Mouse (Mus musculus) myocyte (in vitro differentiated cells): ENCODE results near the gene Ccn5. TPM values are rescaled to one million over a fixed set of nuclear protein-coding genes. Genes with fewer than 3 reads are reported as not detected.

Experiments used
- H3K27me3 ChIP-seq: one replicate; pipeline ENCODE4 v1.6.1; 2011; ENCODE audit not compliant: control insufficient read depth, insufficient read depth, insufficient read length
- H3K36me3 ChIP-seq: one replicate; pipeline ENCODE4 v1.6.1; 2011; ENCODE audit not compliant: control insufficient read depth, insufficient read depth
- H3K4me2 ChIP-seq: one replicate; pipeline ENCODE4 v1.6.1; 2011; ENCODE audit warnings: low read depth, control low read depth
- H3K4me3 ChIP-seq: one replicate; pipeline ENCODE4 v1.5.1; 2011; ENCODE audit warnings: mild to moderate bottlenecking, control low read depth, moderate library complexity
- H3K79me2 ChIP-seq: one replicate; pipeline ENCODE4 v1.6.1; 2011; ENCODE audit not compliant: control insufficient read depth, insufficient read depth
- H3ac ChIP-seq: one replicate; pipeline ENCODE4 v1.6.1; 2011; ENCODE audit not compliant: control insufficient read depth, insufficient read length
- CEBPB ChIP-seq: IDR thresholded peaks from 2 replicates; pipeline ENCODE4 v1.6.1; 2011; ENCODE audit warnings: mild to moderate bottlenecking, moderate library complexity; ENCODE audit not compliant: poor library complexity, insufficient read depth, severe bottlenecking
- E2F4 ChIP-seq: IDR thresholded peaks from one replicate; pipeline ENCODE4 v1.6.1; 2011; ENCODE audit warnings: mild to moderate bottlenecking, control low read depth, moderate library complexity; ENCODE audit not compliant: insufficient read depth
- MAX ChIP-seq: IDR thresholded peaks from one replicate; pipeline ENCODE4 v1.6.1; 2011; ENCODE audit warnings: low read depth, mild to moderate bottlenecking, control low read depth
- MYOD1 ChIP-seq, 3 experiments: IDR thresholded peaks; one replicate each; pipeline ENCODE4 v1.6.1; 2011; ENCODE audit warnings: control low read depth in 2 of 3, low read depth in 2 of 3, mild to moderate bottlenecking in 2 of 3, moderate library complexity in 1 of 3; ENCODE audit not compliant: insufficient read length in 2 of 3, control insufficient read depth in 1 of 3
- MYOG ChIP-seq, 3 experiments: IDR thresholded peaks; one replicate each; pipeline ENCODE4 v1.6.1; 2011; ENCODE audit warnings: control low read depth in 2 of 3, low read depth in 2 of 3, mild to moderate bottlenecking in 2 of 3; ENCODE audit not compliant: insufficient read length in 2 of 3, control insufficient read depth in 1 of 3, insufficient read depth in 1 of 3
- POLR2A ChIP-seq: IDR thresholded peaks from one replicate; pipeline ENCODE4 v1.6.1; 2011; ENCODE audit warnings: low read depth, mild to moderate bottlenecking, control low read depth, moderate library complexity; ENCODE audit not compliant: insufficient read length
- SRF ChIP-seq: IDR thresholded peaks from one replicate; pipeline ENCODE4 v1.6.1; 2011; ENCODE audit warnings: low read depth; ENCODE audit not compliant: control insufficient read depth, insufficient read length
- TCF12 ChIP-seq: IDR thresholded peaks from one replicate; pipeline ENCODE4 v1.6.1; 2011; ENCODE audit warnings: mild to moderate bottlenecking, control low read depth; ENCODE audit not compliant: poor library complexity, insufficient read depth, severe bottlenecking
- TCF3 ChIP-seq: IDR thresholded peaks from one replicate; pipeline ENCODE4 v1.6.1; 2011; ENCODE audit warnings: low read depth, control low read depth; ENCODE audit not compliant: insufficient read length
- USF1 ChIP-seq: IDR thresholded peaks from one replicate; pipeline ENCODE4 v1.6.1; 2011; ENCODE audit warnings: low read depth, mild to moderate bottlenecking, control low read depth, moderate library complexity
- polyA plus RNA-seq: library from polyadenylated mRNA; unstranded; fragments of >200 nt; fragmentation: generic; extraction: Trizol; gene quantifications from one replicate; pipeline ENCODE4 v1.2.1, GENCODE M21; 2012; ENCODE audit warnings: missing spikeins

Gene Ccn5
- polyA plus RNA-seq, 1 experiment = 2.0 TPM

DNA sequence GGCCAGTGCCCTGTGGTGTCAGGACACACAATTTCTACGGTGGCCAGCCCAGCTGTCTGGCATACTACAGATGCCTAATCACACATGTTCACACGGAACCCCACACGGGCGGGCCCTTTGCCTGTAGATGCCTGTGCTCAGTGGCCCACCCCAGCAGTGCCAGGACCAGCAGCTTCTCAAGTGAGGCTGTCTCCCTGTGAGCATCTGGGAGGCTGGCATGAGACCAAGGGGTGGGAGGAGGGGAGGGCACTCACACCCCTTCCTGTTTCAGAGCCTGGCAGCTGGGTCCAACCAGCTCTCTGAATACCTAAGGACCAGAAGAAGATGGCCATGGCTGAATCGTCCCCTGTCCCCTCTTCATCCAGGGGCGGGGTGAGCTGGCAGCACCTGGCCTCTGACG lies 54.8 kb downstream of the Ccn5 start:
- H3K4me3 ChIP-seq = no peak overlapping the region
- H3K79me2 ChIP-seq = no peaks in the 10 kb centered on the region
- H3ac ChIP-seq = no peak overlapping the region
- TF ChIP-seq USF1 (no peak), SRF (no peak), TCF3 (no peak), TCF12 (no peak), MYOG (IDR thresholded peaks at IDR 0.05; ENCODE audit: control insufficient read depth in 1 of 3, insufficient read depth in 1 of 3, insufficient read length in 2 of 3, low read depth in 2 of 3) (peak in 1 of 3 experiments; percentile 78), CEBPB (no peak)
- no peak overlapping the region for H3K4me2 ChIP-seq
- no peaks in the 10 kb centered on the region for H3K36me3 ChIP-seq
- peaks cover 60% of the 10 kb centered on the region for H3K27me3 ChIP-seq

- H3K4me3 ChIP-seq = no peak overlapping the region
- TF ChIP-seq MAX (no peak), USF1 (no peak), MYOG (IDR thresholded peaks at IDR 0.05; ENCODE audit: control insufficient read depth in 1 of 3, insufficient read depth in 1 of 3, insufficient read length in 2 of 3, low read depth in 2 of 3) (no peak), CEBPB (no peak), E2F4 (no peak), SRF (no peak), MYOD1 (IDR thresholded peaks at IDR 0.05; ENCODE audit: control insufficient read depth in 1 of 3, insufficient read length in 2 of 3, low read depth in 2 of 3) (no peak), POLR2A (no peak)
- no peak overlapping the region for H3K4me2 ChIP-seq
- H3K27me3 ChIP-seq = peaks cover 67% of the 10 kb centered on the region
- H3ac ChIP-seq = no peak overlapping the region
- H3K79me2 ChIP-seq = no peaks in the 10 kb centered on the region
- no peaks in the 10 kb centered on the region for H3K36me3 ChIP-seq
Measured at GRCm38 (mm10) chr2:163876830-163877498, 56.3 kb downstream of the Ccn5 start.

GRCm38 (mm10) chr2:163880891-163881290 lies 60.2 kb downstream of the Ccn5 start:
- Histone ChIP-seq H3K36me3 (no peaks in the 10 kb centered on the region), H3K27me3 (peaks cover 70% of the 10 kb centered on the region), H3K79me2 (no peaks in the 10 kb centered on the region), H3K4me3 (no peak overlapping the region), H3K4me2 (no peak overlapping the region), H3ac (no peak overlapping the region)
- no peak for TF ChIP-seq TCF12
- no peak for TF ChIP-seq MYOG (IDR thresholded peaks at IDR 0.05; ENCODE audit: control insufficient read depth in 1 of 3, insufficient read depth in 1 of 3, insufficient read length in 2 of 3, low read depth in 2 of 3)

Other genes starting within 250 kb of the Ccn5 start
- 20.2 TPM for gene Ttpal, start 218.5 kb upstream of the Ccn5 start, polyA plus RNA-seq
- gene Serinc3, start 175.7 kb upstream of the Ccn5 start, polyA plus RNA-seq = 88.9 TPM
- gene Pkig, start 162.5 kb upstream of the Ccn5 start, polyA plus RNA-seq = 799 TPM
- gene Ada, start 70.6 kb upstream of the Ccn5 start, polyA plus RNA-seq = 0.60 TPM
- not detected for gene Kcnk15, start 32.8 kb downstream of the Ccn5 start, polyA plus RNA-seq
- not detected for gene Rims4, start 97.8 kb downstream of the Ccn5 start, polyA plus RNA-seq
- gene Ywhab, start 174.1 kb downstream of the Ccn5 start, polyA plus RNA-seq = 118 TPM
- 1.5 TPM for gene Pabpc1l, start 204.6 kb downstream of the Ccn5 start, polyA plus RNA-seq
- gene Stk4, start 249.5 kb downstream of the Ccn5 start, polyA plus RNA-seq = 9.8 TPM